Mouse (Mus musculus) hindbrain, embryonic 15.5 days (tissue): ENCODE results near the gene Hspbap1. TPM values are rescaled to one million over a fixed set of nuclear protein-coding genes. Genes with fewer than 3 reads are reported as not detected.

ENCODE experiments used
- ATAC-seq: fragments of 200-750 bp; cut with Nextera tagmentation; 2 replicates; pipeline ENCODE4 v1.8.0; 2017; ENCODE audit warnings: low read depth, moderate number of reproducible peaks, moderate TSS enrichment; ENCODE audit not compliant: low FRiP score
- H3K27ac ChIP-seq: fragments of 300-500 bp; sonication (generic); replicated peaks from 2 replicates; pipeline ENCODE4 v1.5.1; 2015; ENCODE audit warnings: mild to moderate bottlenecking, inconsistent platforms
- H3K27me3 ChIP-seq: fragments of 300-500 bp; sonication (generic); 2 replicates; pipeline ENCODE4 v1.6.1; 2015; ENCODE audit warnings: control low read depth, inconsistent platforms
- H3K36me3 ChIP-seq: fragments of 300-500 bp; sonication (generic); 2 replicates; pipeline ENCODE4 v1.6.1; 2015; ENCODE audit warnings: control low read depth, inconsistent platforms
- H3K4me1 ChIP-seq: fragments of 300-500 bp; sonication (generic); replicated peaks from 2 replicates; pipeline ENCODE4 v1.6.1; 2015; ENCODE audit warnings: control low read depth, inconsistent platforms
- H3K4me2 ChIP-seq: fragments of 300-500 bp; sonication (generic); 2 replicates; pipeline ENCODE4 v1.6.1; 2015; ENCODE audit warnings: moderate library complexity, mild to moderate bottlenecking, inconsistent platforms
- H3K4me3 ChIP-seq: fragments of 300-500 bp; sonication (generic); 2 replicates; pipeline ENCODE4 v1.5.1; 2015; ENCODE audit warnings: mild to moderate bottlenecking, inconsistent platforms
- H3K9ac ChIP-seq: fragments of 300-500 bp; sonication (generic); 2 replicates; pipeline ENCODE4 v1.6.1; 2015; ENCODE audit warnings: inconsistent platforms
- H3K9me3 ChIP-seq: fragments of 300-500 bp; sonication (generic); 2 replicates; pipeline ENCODE4 v1.6.1; 2016; ENCODE audit warnings: control low read depth, inconsistent platforms
- WGBS: fragments of 180-500 bp; shearing (Covaris S2); methylation state at CpG from one replicate; pipeline ENCODE4 v1.1.7; 2015; 5-methylcytosine and 5-hydroxymethylcytosine counted together
- polyA plus RNA-seq: library from polyadenylated mRNA; unstranded; fragments of >200 nt; fragmentation: Nextera tagmentation; extraction: Ambion mirVana; gene quantifications from 2 replicates; pipeline ENCODE4 v1.2.1, GENCODE M21; 2015

Hspbap1 gene
- polyA plus RNA-seq, 1 experiment from 2014 or later = 14.5 TPM

GRCm38 (mm10) chr16:35869656-35870055, 99.5 kb downstream of the Hspbap1 start:
- no peaks in the 10 kb centered on the region for H3K9me3 ChIP-seq
- peaks cover 12% of the 10 kb centered on the region for H3K4me1 ChIP-seq
- H3K36me3 ChIP-seq = no peaks in the 10 kb centered on the region
- H3K27ac ChIP-seq = no peak overlapping the region
- H3K27me3 ChIP-seq = peaks cover 33% of the 10 kb centered on the region
- no peak overlapping the region for H3K9ac ChIP-seq
- ATAC-seq = no peak
- 72% methylated on average over 6 of the region's 6 CpGs for WGBS
- no peak overlapping the region for H3K4me3 ChIP-seq
- no peak overlapping the region for H3K4me2 ChIP-seq

GRCm38 (mm10) chr16:35870581-35871047, 100.4 kb downstream of the Hspbap1 start:
- H3K4me2 ChIP-seq = peak overlapping the region; percentile 96
- peak overlapping the region; percentile 49 for H3K4me3 ChIP-seq
- peaks cover 12% of the 10 kb centered on the region for H3K4me1 ChIP-seq
- WGBS = 2% methylated on average over 12 of the region's 12 CpGs
- no peak for ATAC-seq
- no peak overlapping the region for H3K27ac ChIP-seq
- H3K36me3 ChIP-seq = no peaks in the 10 kb centered on the region
- H3K9me3 ChIP-seq = no peaks in the 10 kb centered on the region
- peak overlapping the region; percentile 47; the same call in 1 of the 2 replicates for H3K9ac ChIP-seq
- peaks cover 33% of the 10 kb centered on the region for H3K27me3 ChIP-seq

DNA sequence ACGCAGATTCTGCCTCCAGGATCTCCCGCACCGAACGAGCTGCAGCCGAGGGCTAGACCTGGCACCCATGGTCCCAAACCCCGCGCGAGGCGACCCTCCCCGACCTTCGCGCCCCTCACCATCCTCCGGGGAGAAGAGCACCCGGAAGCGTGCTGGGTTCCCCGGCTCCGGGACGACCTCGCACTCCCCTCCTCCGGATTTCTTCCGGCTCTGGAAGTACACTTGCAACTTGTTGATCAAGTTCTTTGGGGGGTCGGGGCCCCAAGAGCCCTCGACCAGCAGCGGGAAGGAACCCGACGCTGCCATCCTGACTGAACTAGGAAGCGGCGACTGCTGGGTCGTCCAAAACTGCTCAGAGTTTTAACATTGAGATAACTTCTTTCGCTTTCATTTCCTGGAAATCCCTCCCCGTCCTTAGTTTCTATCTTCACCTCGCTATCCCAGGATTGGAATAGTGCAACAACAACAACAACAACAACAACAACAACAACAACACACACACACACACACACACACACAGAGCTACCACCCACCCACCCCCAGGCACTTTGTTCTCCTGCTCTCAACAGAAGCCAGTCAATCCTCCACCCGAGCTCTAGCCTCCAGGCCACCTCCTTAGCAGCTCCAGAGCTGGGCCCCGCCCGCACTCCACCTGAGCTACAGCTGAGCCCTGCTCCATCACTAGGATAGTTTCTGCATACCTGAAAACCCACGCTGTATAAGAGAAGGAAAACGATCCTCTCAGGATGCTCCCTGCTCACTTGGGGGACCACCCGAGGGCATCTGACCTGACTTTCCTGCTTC, 101.1 kb downstream of the Hspbap1 start, which contains the start of gene Parp14:
Parp14 (minus strand) TSS at position 497 of the 804 bp plus-strand sequence.
- no peaks in the 10 kb centered on the region for H3K9me3 ChIP-seq
- 2% methylated on average over 38 of the region's 38 CpGs for WGBS
- no peak for ATAC-seq

GRCm38 (mm10) chr16:35871898-35872297, 101.7 kb downstream of the Hspbap1 start:
- no peaks in the 10 kb centered on the region for H3K36me3 ChIP-seq
- 28% methylated on average over 12 of the region's 12 CpGs for WGBS

More for the DNA sequence above, 101.1 kb downstream of the Hspbap1 start, which contains the start of gene Parp14:
- Histone ChIP-seq H3K27ac (no peak within 1 kb of the TSS), H3K27me3 (peaks cover 33% of the 10 kb centered on the region), H3K4me1 (peaks cover 12% of the 10 kb centered on the region), H3K9ac (peak within 1 kb of the TSS; percentile 47; the same call in 1 of the 2 replicates), H3K4me3 (peak within 1 kb of the TSS; percentile 49), H3K36me3 (no peaks in the 10 kb centered on the region), H3K4me2 (peak within 1 kb of the TSS; percentile 96)

GRCm38 (mm10) chr16:35872410-35873006, 102.3 kb downstream of the Hspbap1 start:
- WGBS = 39% methylated on average over 14 of the region's 14 CpGs
- Histone ChIP-seq H3K27ac (no peak overlapping the region), H3K4me1 (peaks cover 12% of the 10 kb centered on the region), H3K27me3 (peaks cover 33% of the 10 kb centered on the region), H3K9me3 (no peaks in the 10 kb centered on the region), H3K9ac (no peak overlapping the region), H3K36me3 (no peaks in the 10 kb centered on the region), H3K4me2 (0 out of 2 replicates have a peak overlapping the region, but pooled peaks have one; percentile 96), H3K4me3 (no peak overlapping the region)
- ATAC-seq = no peak

More at GRCm38 (mm10) chr16:35871898-35872297, 101.7 kb downstream of the Hspbap1 start:
- Histone ChIP-seq H3K27ac (no peak overlapping the region), H3K27me3 (peaks cover 33% of the 10 kb centered on the region), H3K4me2 (peak overlapping the region; percentile 96), H3K9ac (no peak overlapping the region), H3K9me3 (no peaks in the 10 kb centered on the region), H3K4me3 (peak overlapping the region; percentile 49; the same call in 1 of the 2 replicates), H3K4me1 (peaks cover 12% of the 10 kb centered on the region)
- no peak for ATAC-seq

GRCm38 (mm10) chr16:35874416-35874815, 104.2 kb downstream of the Hspbap1 start:
- H3K4me2 ChIP-seq = no peak overlapping the region
- H3K27ac ChIP-seq = no peak overlapping the region
- no peaks in the 10 kb centered on the region for H3K36me3 ChIP-seq
- no peak overlapping the region for H3K4me3 ChIP-seq
- H3K9ac ChIP-seq = no peak overlapping the region
- H3K9me3 ChIP-seq = no peaks in the 10 kb centered on the region
- peaks cover 31% of the 10 kb centered on the region for H3K27me3 ChIP-seq
- no peak for ATAC-seq
- WGBS = 35% methylated on average over 3 of the region's 3 CpGs
- peaks cover 12% of the 10 kb centered on the region for H3K4me1 ChIP-seq

Other genes with a start within 250 kb of the Hspbap1 start
- 19.8 and 25.6 TPM in 2 replicates for gene Sema5b, start 229.2 kb upstream of the Hspbap1 start, polyA plus RNA-seq
- gene Dirc2, start 1.0 kb upstream of the Hspbap1 start, polyA plus RNA-seq = 33.9 and 34.8 TPM in 2 replicates
- 0.34 and 0.77 TPM in 2 replicates for gene Parp14, start 101.2 kb downstream of the Hspbap1 start, polyA plus RNA-seq
- gene Parp9, start 168.1 kb downstream of the Hspbap1 start, polyA plus RNA-seq = 1.8 and 2.8 TPM in 2 replicates
- 1.5 and 2.0 TPM in 2 replicates for gene Dtx3l, start 168.8 kb downstream of the Hspbap1 start, polyA plus RNA-seq
- gene Kpna1, start 208.4 kb downstream of the Hspbap1 start, polyA plus RNA-seq = 67.7 and 72.9 TPM in 2 replicates